Mouse (Mus musculus): ENCODE measurements around the gene Rufy3.

Gene Rufy3

GRCm38 (mm10) chr5:88629987-88630386 lies 65.1 kb downstream of the Rufy3 start:
- DNase-seq (ENCODE audit: low spot score), result no peak

- no peak for DNase-seq (ENCODE audit: low spot score)
Observed at GRCm38 (mm10) chr5:88630883-88631282, 66.0 kb downstream of the Rufy3 start.

GRCm38 (mm10) chr5:88631545-88631944 lies 66.7 kb downstream of the Rufy3 start:
- no peak for DNase-seq (ENCODE audit: low spot score)

- DNase-seq (ENCODE audit: low spot score), result no peak
Observed at GRCm38 (mm10) chr5:88632463-88632862, 67.6 kb downstream of the Rufy3 start.

GRCm38 (mm10) chr5:88634076-88634475 lies 69.2 kb downstream of the Rufy3 start:
- no peak for DNase-seq (ENCODE audit: low spot score)

- DNase-seq (ENCODE audit: low spot score), result no peak
Observed at GRCm38 (mm10) chr5:88642786-88643185, 77.9 kb downstream of the Rufy3 start.

GRCm38 (mm10) chr5:88643491-88643890 lies 78.7 kb downstream of the Rufy3 start:
- no peak for DNase-seq (ENCODE audit: low spot score)

- DNase-seq (ENCODE audit: low spot score), result no peak
Observed at GRCm38 (mm10) chr5:88644901-88645300, 80.1 kb downstream of the Rufy3 start.

- DNase-seq (ENCODE audit: low spot score), result no peak
Observed at GRCm38 (mm10) chr5:88645405-88645804, 80.6 kb downstream of the Rufy3 start.

GRCm38 (mm10) chr5:88649250-88650173 lies 84.7 kb downstream of the Rufy3 start:
- no peak for DNase-seq (ENCODE audit: low spot score)

- DNase-seq (ENCODE audit: low spot score), result no peak
Observed at GRCm38 (mm10) chr5:88652589-88652988, 87.7 kb downstream of the Rufy3 start.

- no peak for DNase-seq (ENCODE audit: low spot score)
Observed at GRCm38 (mm10) chr5:88657868-88658267, 93.0 kb downstream of the Rufy3 start.

- no peak for DNase-seq (ENCODE audit: low spot score)
Observed at GRCm38 (mm10) chr5:88663151-88663550, 98.3 kb downstream of the Rufy3 start.

GRCm38 (mm10) chr5:88663875-88664274 lies 99.0 kb downstream of the Rufy3 start:
- DNase-seq (ENCODE audit: low spot score), result no peak

- DNase-seq (ENCODE audit: low spot score), result no peak
Observed at GRCm38 (mm10) chr5:88674703-88675442, 110.0 kb downstream of the Rufy3 start.

GRCm38 (mm10) chr5:88675443-88676387 lies 110.9 kb downstream of the Rufy3 start, which contains the start of gene Grsf1:
Gene Grsf1 (minus strand): TSS chr5:88676171.
- DNase-seq (ENCODE audit: low spot score), result peak; percentile 93

GRCm38 (mm10) chr5:88678929-88679328 lies 114.1 kb downstream of the Rufy3 start:
- DNase-seq (ENCODE audit: low spot score), result no peak

- DNase-seq (ENCODE audit: low spot score), result no peak
Observed at GRCm38 (mm10) chr5:88679341-88679740, 114.5 kb downstream of the Rufy3 start.

- no peak for DNase-seq (ENCODE audit: low spot score)
Observed at GRCm38 (mm10) chr5:88680567-88680966, 115.7 kb downstream of the Rufy3 start.

- DNase-seq (ENCODE audit: low spot score), result no peak
Observed at GRCm38 (mm10) chr5:88683706-88684105, 118.9 kb downstream of the Rufy3 start.

GRCm38 (mm10) chr5:88684226-88684625 lies 119.4 kb downstream of the Rufy3 start:
- no peak for DNase-seq (ENCODE audit: low spot score)

GRCm38 (mm10) chr5:88685306-88685705 lies 120.5 kb downstream of the Rufy3 start:
- DNase-seq (ENCODE audit: low spot score), result no peak

Data from embryo, embryonic 10.5 days (tissue).